Mouse (Mus musculus): ENCODE results near the gene Slc44a5. TPM values are rescaled to one million over a fixed set of nuclear protein-coding genes. Genes with fewer than 3 reads are reported as not detected.
"Not testable (repeated sequence)": the region's sequence is repeated elsewhere in the genome, so short reads cannot be mapped to it uniquely, and the experiment has no call there.

Gene Slc44a5
- polyA plus RNA-seq, 1 experiment: 0.12 TPM

- TF ChIP-seq CTCF (IDR thresholded peaks at IDR 0.05; ENCODE audit: low read depth, low read length) (no peak), EP300 (IDR thresholded peaks at IDR 0.05; ENCODE audit: insufficient read depth, low read depth, low read length) (no peak), POLR2A (IDR thresholded peaks at IDR 0.05; ENCODE audit: insufficient read depth, low read length) (no peak)
- Histone ChIP-seq H3K9ac (ENCODE audit: low read depth, poor library complexity, severe bottlenecking) (no peak overlapping the region), H3K9me3 (replicated peaks; ENCODE audit: control insufficient read depth, insufficient read depth, low read length, poor library complexity, severe bottlenecking) (peaks cover 7% of the 10 kb centered on the region), H3K4me1 (ENCODE audit: control insufficient read depth, insufficient read depth, low read length) (no peaks in the 10 kb centered on the region), H3K27me3 (ENCODE audit: control insufficient read depth, insufficient read depth, low read length, poor library complexity, severe bottlenecking) (no peaks in the 10 kb centered on the region), H3K27ac (ENCODE audit: insufficient read depth, low read length) (no peak overlapping the region), H3K4me3 (ENCODE audit: low read depth, low read length) (no peak overlapping the region), H3K36me3 (ENCODE audit: control insufficient read depth, insufficient read depth, low read length, poor library complexity, severe bottlenecking) (no peaks in the 10 kb centered on the region)
Observed at GRCm38 (mm10) chr3:153999797-154000528, 26.7 kb downstream of the Slc44a5 start.

- H3K27me3 ChIP-seq (ENCODE audit: control insufficient read depth, insufficient read depth, low read length, poor library complexity, severe bottlenecking): no peaks in the 10 kb centered on the region
- TF ChIP-seq POLR2A (IDR thresholded peaks at IDR 0.05; ENCODE audit: insufficient read depth, low read length) (no peak), CTCF (IDR thresholded peaks at IDR 0.05; ENCODE audit: low read depth, low read length) (no peak), EP300 (IDR thresholded peaks at IDR 0.05; ENCODE audit: insufficient read depth, low read depth, low read length) (no peak)
- H3K27ac ChIP-seq (ENCODE audit: insufficient read depth, low read length): no peak overlapping the region
- H3K9me3 ChIP-seq (replicated peaks; ENCODE audit: control insufficient read depth, insufficient read depth, low read length, poor library complexity, severe bottlenecking): peaks cover 7% of the 10 kb centered on the region
- no peaks in the 10 kb centered on the region for H3K36me3 ChIP-seq (ENCODE audit: control insufficient read depth, insufficient read depth, low read length, poor library complexity, severe bottlenecking)
- H3K4me3 ChIP-seq (ENCODE audit: low read depth, low read length): no peak overlapping the region
- no peak overlapping the region for H3K9ac ChIP-seq (ENCODE audit: low read depth, poor library complexity, severe bottlenecking)
- no peaks in the 10 kb centered on the region for H3K4me1 ChIP-seq (ENCODE audit: control insufficient read depth, insufficient read depth, low read length)
Observed at GRCm38 (mm10) chr3:154001348-154001747, 28.1 kb downstream of the Slc44a5 start.

GRCm38 (mm10) chr3:154046876-154047275, 73.6 kb downstream of the Slc44a5 start:
- no peak overlapping the region for H3K4me3 ChIP-seq (ENCODE audit: low read depth, low read length)
- H3K36me3 ChIP-seq (ENCODE audit: control insufficient read depth, insufficient read depth, low read length, poor library complexity, severe bottlenecking): no peaks in the 10 kb centered on the region
- H3K27me3 ChIP-seq (ENCODE audit: control insufficient read depth, insufficient read depth, low read length, poor library complexity, severe bottlenecking): no peaks in the 10 kb centered on the region
- H3K9ac ChIP-seq (ENCODE audit: low read depth, poor library complexity, severe bottlenecking): no peak overlapping the region
- no peaks in the 10 kb centered on the region for H3K9me3 ChIP-seq (replicated peaks; ENCODE audit: control insufficient read depth, insufficient read depth, low read length, poor library complexity, severe bottlenecking)
- H3K27ac ChIP-seq (ENCODE audit: insufficient read depth, low read length): no peak overlapping the region
- no peaks in the 10 kb centered on the region for H3K4me1 ChIP-seq (ENCODE audit: control insufficient read depth, insufficient read depth, low read length)
- TF ChIP-seq CTCF (IDR thresholded peaks at IDR 0.05; ENCODE audit: low read depth, low read length): no peak
- TF ChIP-seq EP300 (IDR thresholded peaks at IDR 0.05; ENCODE audit: insufficient read depth, low read depth, low read length): no peak
- TF ChIP-seq POLR2A (IDR thresholded peaks at IDR 0.05; ENCODE audit: insufficient read depth, low read length): no peak

- H3K27me3 ChIP-seq (ENCODE audit: control insufficient read depth, insufficient read depth, low read length, poor library complexity, severe bottlenecking): no peaks in the 10 kb centered on the region
- H3K9me3 ChIP-seq (replicated peaks; ENCODE audit: control insufficient read depth, insufficient read depth, low read length, poor library complexity, severe bottlenecking): no peaks in the 10 kb centered on the region
- no peak for TF ChIP-seq POLR2A (IDR thresholded peaks at IDR 0.05; ENCODE audit: insufficient read depth, low read length)
- no peak for TF ChIP-seq EP300 (IDR thresholded peaks at IDR 0.05; ENCODE audit: insufficient read depth, low read depth, low read length)
- TF ChIP-seq CTCF (IDR thresholded peaks at IDR 0.05; ENCODE audit: low read depth, low read length): no peak
- no peaks in the 10 kb centered on the region for H3K4me1 ChIP-seq (ENCODE audit: control insufficient read depth, insufficient read depth, low read length)
- no peak overlapping the region for H3K9ac ChIP-seq (ENCODE audit: low read depth, poor library complexity, severe bottlenecking)
- no peaks in the 10 kb centered on the region for H3K36me3 ChIP-seq (ENCODE audit: control insufficient read depth, insufficient read depth, low read length, poor library complexity, severe bottlenecking)
- H3K27ac ChIP-seq (ENCODE audit: insufficient read depth, low read length): no peak overlapping the region
- no peak overlapping the region for H3K4me3 ChIP-seq (ENCODE audit: low read depth, low read length)
Observed at GRCm38 (mm10) chr3:154053331-154053730, 80.1 kb downstream of the Slc44a5 start.

- no peaks in the 10 kb centered on the region for H3K4me1 ChIP-seq (ENCODE audit: control insufficient read depth, insufficient read depth, low read length)
Observed at GRCm38 (mm10) chr3:154057464-154057863, 84.2 kb downstream of the Slc44a5 start.

GRCm38 (mm10) chr3:154058200-154058599, 85.0 kb downstream of the Slc44a5 start:
- TF ChIP-seq POLR2A (IDR thresholded peaks at IDR 0.05; ENCODE audit: insufficient read depth, low read length) (no peak), EP300 (IDR thresholded peaks at IDR 0.05; ENCODE audit: insufficient read depth, low read depth, low read length) (no peak), CTCF (IDR thresholded peaks at IDR 0.05; ENCODE audit: low read depth, low read length) (no peak)
- no peak overlapping the region for H3K9ac ChIP-seq (ENCODE audit: low read depth, poor library complexity, severe bottlenecking)
- H3K9me3 ChIP-seq (replicated peaks; ENCODE audit: control insufficient read depth, insufficient read depth, low read length, poor library complexity, severe bottlenecking): no peaks in the 10 kb centered on the region
- H3K27me3 ChIP-seq (ENCODE audit: control insufficient read depth, insufficient read depth, low read length, poor library complexity, severe bottlenecking): no peaks in the 10 kb centered on the region
- H3K4me3 ChIP-seq (ENCODE audit: low read depth, low read length): no peak overlapping the region
- no peaks in the 10 kb centered on the region for H3K4me1 ChIP-seq (ENCODE audit: control insufficient read depth, insufficient read depth, low read length)
- no peaks in the 10 kb centered on the region for H3K36me3 ChIP-seq (ENCODE audit: control insufficient read depth, insufficient read depth, low read length, poor library complexity, severe bottlenecking)
- no peak overlapping the region for H3K27ac ChIP-seq (ENCODE audit: insufficient read depth, low read length)

More at GRCm38 (mm10) chr3:154057464-154057863, 84.2 kb downstream of the Slc44a5 start:
- Histone ChIP-seq H3K9ac (ENCODE audit: low read depth, poor library complexity, severe bottlenecking) (no peak overlapping the region), H3K4me3 (ENCODE audit: low read depth, low read length) (no peak overlapping the region), H3K27ac (ENCODE audit: insufficient read depth, low read length) (no peak overlapping the region), H3K36me3 (ENCODE audit: control insufficient read depth, insufficient read depth, low read length, poor library complexity, severe bottlenecking) (no peaks in the 10 kb centered on the region), H3K27me3 (ENCODE audit: control insufficient read depth, insufficient read depth, low read length, poor library complexity, severe bottlenecking) (no peaks in the 10 kb centered on the region), H3K9me3 (replicated peaks; ENCODE audit: control insufficient read depth, insufficient read depth, low read length, poor library complexity, severe bottlenecking) (no peaks in the 10 kb centered on the region)
- TF ChIP-seq POLR2A (IDR thresholded peaks at IDR 0.05; ENCODE audit: insufficient read depth, low read length) (no peak), EP300 (IDR thresholded peaks at IDR 0.05; ENCODE audit: insufficient read depth, low read depth, low read length) (no peak), CTCF (IDR thresholded peaks at IDR 0.05; ENCODE audit: low read depth, low read length) (no peak)

- not testable (repeated sequence) for H3K27ac ChIP-seq (ENCODE audit: insufficient read depth, low read length); H3K27me3 ChIP-seq (ENCODE audit: control insufficient read depth, insufficient read depth, low read length, poor library complexity, severe bottlenecking); H3K4me1 ChIP-seq (ENCODE audit: control insufficient read depth, insufficient read depth, low read length); H3K36me3 ChIP-seq (ENCODE audit: control insufficient read depth, insufficient read depth, low read length, poor library complexity, severe bottlenecking); H3K9me3 ChIP-seq (replicated peaks; ENCODE audit: control insufficient read depth, insufficient read depth, low read length, poor library complexity, severe bottlenecking); H3K9ac ChIP-seq (ENCODE audit: low read depth, poor library complexity, severe bottlenecking); H3K4me3 ChIP-seq (ENCODE audit: low read depth, low read length)
Observed at GRCm38 (mm10) chr3:154071989-154072388, 98.8 kb downstream of the Slc44a5 start.

All from ES-Bruce4 (cell line).